ENCODE assay signal across 12 mouse cellular contexts in genomic region chr6:72466171-72466570, GRCm38 (mm10). TPM values are rescaled to one million over a fixed set of nuclear protein-coding genes. Genes with fewer than 3 reads are reported as not detected.
"Had no signal": no experiment of that assay in that cellular context is flagged by ENCODE, and none has a peak within 500 bp of the region (broad histone marks: within the 10 kb centered on the region; RNA-seq: fewer than 3 reads in every experiment).

No protein-coding gene starts in this region.

- H3K4me2 ChIP-seq: stomach, embryonic 15.5 days had no signal

- H3K9me3 ChIP-seq: stomach, embryonic 15.5 days had no signal

- ATAC-seq: hindbrain, postnatal 0 days had no signal

- H3K36me3 ChIP-seq: stomach, embryonic 15.5 days had no signal

- DNase-seq: lung, adult 18-20 months; lung, postnatal 36 days; midbrain, embryonic 14.5 days; right cerebral cortex, postnatal 14 days; thymus, adult 2 months; thymus, postnatal 25 days had no signal

- H3K9ac ChIP-seq: liver, embryonic 14.5 days; stomach, embryonic 15.5 days had no signal

- H3K4me3 ChIP-seq: layer of hippocampus, adult 2 months; stomach, embryonic 15.5 days had no signal

- H3K4me1 ChIP-seq: stomach, embryonic 15.5 days had no signal

- H3K27ac ChIP-seq: hindbrain, postnatal 0 days; layer of hippocampus, adult 2 months; liver, embryonic 14.5 days; stomach, embryonic 15.5 days had no signal

- H3K27me3 ChIP-seq: stomach, embryonic 15.5 days had no signal

RNA-seq across cellular contexts. Expression of gene Sh2d6, which starts 55.3 kb away (rescaled TPM):
- polyA plus RNA-seq: liver, adult 2 months; liver, embryonic 14.5 days; lung, embryonic 16.5 days had no signal
